Mouse (Mus musculus) CH12.LX (cell line): ENCODE data around the gene Sec14l1. TPM values are rescaled to one million over a fixed set of nuclear protein-coding genes. Genes with fewer than 3 reads are reported as not detected.

Experiments used
- DNase-seq: peaks from one replicate; pipeline ENCODE4 v3.0.0-alpha.2; 2013; ENCODE audit errors: extremely low read depth
- H3K27ac ChIP-seq: 2 replicates; pipeline ENCODE4 v1.5.1; 2012; ENCODE audit warnings: low read depth, mild to moderate bottlenecking, control low read depth, moderate library complexity; ENCODE audit not compliant: insufficient read depth
- H3K27me3 ChIP-seq: replicated peaks from 2 replicates; pipeline ENCODE3; 2012; ENCODE audit warnings: inconsistent platforms
- H3K36me3 ChIP-seq, 2 experiments: replicated peaks in 1 of 2; 2 replicates each; pipeline versions ENCODE3 to v1.6.1; 2012; ENCODE audit warnings: inconsistent platforms in 1 of 2, low read length in 1 of 2, mild to moderate bottlenecking in 1 of 2, mixed read lengths in 1 of 2, moderate library complexity in 1 of 2; ENCODE audit not compliant: control insufficient read depth in 1 of 2, insufficient read depth in 1 of 2
- H3K4me1 ChIP-seq, 2 experiments: 2 replicates each; pipeline ENCODE4 v1.6.1; 2012; ENCODE audit warnings: inconsistent platforms in 1 of 2, moderate library complexity in 1 of 2; ENCODE audit not compliant: insufficient read depth in 2 of 2, control insufficient read depth in 1 of 2
- H3K4me2 ChIP-seq: 2 replicates; pipeline ENCODE4 v1.6.1; 2012; ENCODE audit warnings: low read depth, mild to moderate bottlenecking, control low read depth; ENCODE audit not compliant: poor library complexity, insufficient read depth, severe bottlenecking
- H3K4me3 ChIP-seq, 3 experiments: fragments of 150-350 bp in 1 of 3; sonication (generic) in 1 of 3; replicated peaks in 1 of 3; 2 replicates each; pipeline versions ENCODE3 to v1.5.1; 2011 to 2012; ENCODE audit warnings: low read depth in 2 of 3, low read length in 2 of 3, mild to moderate bottlenecking in 2 of 3, moderate library complexity in 2 of 3, control low read depth in 1 of 3, improper control_type of control experiment in 1 of 3, inconsistent platforms in 1 of 3, mixed read lengths in 1 of 3; ENCODE audit not compliant: poor library complexity in 1 of 3
- H3K79me2 ChIP-seq: replicated peaks from 2 replicates; pipeline ENCODE4 v1.6.1; 2012; ENCODE audit warnings: mild to moderate bottlenecking, moderate library complexity; ENCODE audit not compliant: control insufficient read depth, poor library complexity, insufficient read depth, severe bottlenecking; ENCODE audit errors: extremely low read depth
- H3K9ac ChIP-seq: 2 replicates; pipeline ENCODE4 v1.6.1; 2012; ENCODE audit warnings: low read depth, mild to moderate bottlenecking, control low read depth, moderate library complexity; ENCODE audit not compliant: insufficient read depth
- H3K9me3 ChIP-seq: replicated peaks from 2 replicates; pipeline ENCODE3; 2012; ENCODE audit warnings: low read length, inconsistent platforms, mixed read lengths
- E2F4 ChIP-seq: IDR thresholded peaks from 2 replicates; pipeline ENCODE4 v1.6.1; 2011; ENCODE audit warnings: low read depth, low read length, improper control_type of control experiment; ENCODE audit not compliant: insufficient replicate concordance
- EP300 ChIP-seq: IDR thresholded peaks from 2 replicates; pipeline ENCODE4 v1.6.1; 2011; ENCODE audit warnings: low read length, improper control_type of control experiment
- GABPA ChIP-seq: IDR thresholded peaks from 2 replicates; pipeline ENCODE4 v1.6.1; 2012; ENCODE audit warnings: low read depth, low read length, improper control_type of control experiment, inconsistent platforms; ENCODE audit not compliant: insufficient replicate concordance
- HCFC1 ChIP-seq: IDR thresholded peaks from 2 replicates; pipeline ENCODE4 v1.6.1; 2012; ENCODE audit warnings: low read depth, mild to moderate bottlenecking, inconsistent platforms, low read length, improper control_type of control experiment
- IRF4 ChIP-seq: IDR thresholded peaks from 2 replicates; pipeline ENCODE4 v1.6.1; 2014; ENCODE audit warnings: low read depth, mild to moderate bottlenecking, inconsistent platforms, low read length, improper control_type of control experiment
- JUN ChIP-seq: IDR thresholded peaks from 2 replicates; pipeline ENCODE4 v1.6.1; 2011; ENCODE audit warnings: low read depth, mild to moderate bottlenecking, low read length, improper control_type of control experiment, moderate library complexity; ENCODE audit not compliant: insufficient read depth
- MAX ChIP-seq: IDR thresholded peaks from 2 replicates; pipeline ENCODE4 v1.6.1; 2011; ENCODE audit warnings: low read length, improper control_type of control experiment
- RCOR1 ChIP-seq: conservative IDR thresholded peaks from 2 replicates; pipeline ENCODE4 v1.6.1; 2012; ENCODE audit warnings: low read depth, mild to moderate bottlenecking, inconsistent platforms, low read length, improper control_type of control experiment
- SIN3A ChIP-seq: IDR thresholded peaks from 2 replicates; pipeline ENCODE4 v1.6.1; 2012; ENCODE audit warnings: low read length, improper control_type of control experiment, inconsistent platforms
- TBP ChIP-seq: conservative IDR thresholded peaks from 2 replicates; pipeline ENCODE4 v1.6.1; 2011; ENCODE audit warnings: low read depth, low read length, improper control_type of control experiment
- TCF12 ChIP-seq: IDR thresholded peaks from 2 replicates; pipeline ENCODE4 v1.6.1; 2014; ENCODE audit warnings: low read depth, mild to moderate bottlenecking, inconsistent platforms, low read length, improper control_type of control experiment
- UBTF ChIP-seq: IDR thresholded peaks from 2 replicates; pipeline ENCODE4 v1.6.1; 2012; ENCODE audit warnings: low read depth, mild to moderate bottlenecking, inconsistent platforms, low read length, improper control_type of control experiment, moderate library complexity
- USF1 ChIP-seq: IDR thresholded peaks from 2 replicates; pipeline ENCODE4 v1.6.1; 2014; ENCODE audit warnings: low read depth, mild to moderate bottlenecking, inconsistent platforms, low read length, improper control_type of control experiment
- USF2 ChIP-seq: conservative IDR thresholded peaks from 2 replicates; pipeline ENCODE4 v1.6.1; 2011; ENCODE audit warnings: low read depth, low read length, improper control_type of control experiment
- ZNF384 ChIP-seq: IDR thresholded peaks from 2 replicates; pipeline ENCODE4 v1.6.1; 2012; ENCODE audit warnings: low read depth, low read length, improper control_type of control experiment, inconsistent platforms
- dilution Hi-C: fragments of 300-500 bp; cut with MboI; formaldehyde crosslinking; loops from 2 replicates; pipeline ENCODE4 v1.14.3; 2020; ENCODE audit warnings: low sequenced_read_pairs; ENCODE audit not compliant: extremely low pct_unique_long_range_greater_than_20kb, extremely low pct_ligation_motif_present
- in situ Hi-C: fragments of 300-500 bp; cut with MboI; formaldehyde crosslinking; loops from 3 replicates; pipeline ENCODE4 v1.14.3; 2019; ENCODE audit warnings: low sequenced_read_pairs, low pct_ligation_motif_present, low pct_unique_long_range_greater_than_20kb, mixed read lengths
- polyA plus RNA-seq: library from polyadenylated mRNA; unstranded; fragments of >175 nt; gene quantifications from 2 replicates; pipeline ENCODE4 v1.2.1, GENCODE M21; 2012; ENCODE audit warnings: low read depth; ENCODE audit not compliant: insufficient read length
- total RNA-seq, 2 experiments: library from RNA; depleted of rRNA; stranded (reverse); fragments of 300-350 nt in 1 of 2; fragments of >200 nt in 1 of 2; gene quantifications; 2 replicates each; pipeline ENCODE4 v1.2.3; 2012 to 2014

Gene Sec14l1
- total and polyA plus RNA-seq, 3 experiments, result 18.5 to 28.2 (median 21.5) TPM

GRCm38 (mm10) chr11:117111967-117112648 is 2.9 kb upstream of the Sec14l1 start:
- Histone ChIP-seq H3K4me1 (peaks cover 16 to 51% of the 10 kb centered on the region in 2 experiments), H3K4me2 (no peak overlapping the region), H3K9me3 (peaks cover 4% of the 10 kb centered on the region), H3K27me3 (peaks cover 5% of the 10 kb centered on the region), H3K4me3 (no peak overlapping the region), H3K9ac (no peak overlapping the region), H3K79me2 (no peaks in the 10 kb centered on the region), H3K27ac (no peak overlapping the region), H3K36me3 (peaks cover 0 to 9% of the 10 kb centered on the region in 2 experiments)
- in situ Hi-C loops (no loop called here), dilution Hi-C loops (no loop called here)
- no peak for TF ChIP-seq MAX
- TF ChIP-seq JUN, result no peak
- TF ChIP-seq UBTF, result no peak
- no peak for TF ChIP-seq E2F4
- no peak for TF ChIP-seq SIN3A
- no peak for TF ChIP-seq GABPA
- no peak for TF ChIP-seq TBP
- no peak for TF ChIP-seq RCOR1
- no peak for TF ChIP-seq ZNF384
- no peak for TF ChIP-seq TCF12
- TF ChIP-seq EP300, result no peak
- no peak for DNase-seq

- Histone ChIP-seq H3K4me3 (no peak overlapping the region), H3K27ac (no peak overlapping the region), H3K4me1 (peaks cover 18 to 56% of the 10 kb centered on the region in 2 experiments), H3K79me2 (no peaks in the 10 kb centered on the region), H3K36me3 (peaks cover 4 to 14% of the 10 kb centered on the region in 2 experiments), H3K4me2 (no peak overlapping the region), H3K9ac (no peak overlapping the region), H3K27me3 (peaks cover 5% of the 10 kb centered on the region), H3K9me3 (peaks cover 4% of the 10 kb centered on the region)
- TF ChIP-seq IRF4, result no peak
- TF ChIP-seq USF1, result no peak
- no peak for TF ChIP-seq HCFC1
- TF ChIP-seq RCOR1, result no peak
- no peak for TF ChIP-seq USF2
- in situ Hi-C loops (no loop called here), dilution Hi-C loops (no loop called here)
- DNase-seq, result no peak
Measured at GRCm38 (mm10) chr11:117112649-117113051, 2.3 kb upstream of the Sec14l1 start.
